20 mouse cellular contexts compared by ENCODE assay signal in the genomic region with DNA sequence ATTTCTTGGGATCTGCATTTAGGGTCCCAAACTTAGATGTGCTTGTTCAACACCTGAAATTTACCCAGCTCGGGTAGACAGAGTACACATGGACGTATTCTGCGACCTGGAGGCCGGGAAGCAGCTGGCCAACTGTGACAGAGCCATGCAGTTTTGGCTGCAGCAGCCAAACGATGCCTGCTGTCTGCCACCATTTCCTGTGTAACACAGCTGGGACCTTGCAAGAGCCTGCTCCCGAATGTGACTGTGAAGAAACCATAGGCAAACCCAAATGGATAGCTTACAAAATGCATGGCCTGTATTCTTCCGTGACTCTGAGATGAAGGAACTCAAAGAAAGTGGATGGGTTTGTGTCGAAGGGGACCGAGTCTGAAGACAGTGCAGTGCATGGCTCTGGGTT. TPM values are rescaled to one million over a fixed set of nuclear protein-coding genes. Genes with fewer than 3 reads are reported as not detected.
DNase-seq lines count a peak whose midpoint lies in the region; ATAC-seq and TF ChIP-seq lines count a peak whose summit lies in the region.
"Had no signal": no experiment of that assay in that cellular context is flagged by ENCODE, and none has a peak within 500 bp of the region (broad histone marks: within the 10 kb centered on the region; RNA-seq: fewer than 3 reads in every experiment).

No protein-coding gene starts in this region.

- no peak overlapping the region for H3K27ac ChIP-seq in embryonic facial prominence, embryonic 14.5 days (replicated peaks; ENCODE audit: low read depth, low read length)
- no peak overlapping the region for H3K27ac ChIP-seq in embryonic facial prominence, embryonic 10.5 days (replicated peaks)
- no peak overlapping the region for H3K27ac ChIP-seq in lung, embryonic 14.5 days (ENCODE audit: low read depth)
- H3K27ac ChIP-seq in thymus, adult 2 months (ENCODE audit: control insufficient read depth, insufficient read depth, low read length): peak overlapping the region; percentile 94
- H3K27ac ChIP-seq: embryonic facial prominence, embryonic 15.5 days; limb, embryonic 13.5 days; liver, embryonic 13.5 days; macrophage; midbrain, embryonic 12.5 days had no signal

- TF ChIP-seq CTCF in lung, embryonic 14.5 days (IDR thresholded peaks at IDR 0.05; ENCODE audit: low read depth): no peak
- no peak for TF ChIP-seq CTCF in thymus, adult 2 months (IDR thresholded peaks at IDR 0.05; ENCODE audit: borderline replicate concordance, control insufficient read depth, extremely low read depth, insufficient read depth, low read length, poor library complexity)

- ATAC-seq in embryonic facial prominence, embryonic 14.5 days (ENCODE audit: low read depth): no peak
- no peak for ATAC-seq in lung, embryonic 14.5 days (ENCODE audit: insufficient read depth)
- ATAC-seq: activated CD4-positive, CD25-positive, alpha-beta regulatory T cell, adult 4 months had no signal

- H3K27me3 ChIP-seq in embryonic facial prominence, embryonic 14.5 days (replicated peaks; ENCODE audit: control insufficient read depth, insufficient read depth, low read length): no peaks in the 10 kb centered on the region
- peaks cover 16% of the 10 kb centered on the region for H3K27me3 ChIP-seq in embryonic facial prominence, embryonic 10.5 days (replicated peaks; ENCODE audit: low read depth, poor library complexity, severe bottlenecking)
- H3K27me3 ChIP-seq in lung, embryonic 14.5 days (ENCODE audit: insufficient read depth, low read length): peaks cover 3% of the 10 kb centered on the region; the same call in 1 of the 2 replicates
- no peaks in the 10 kb centered on the region for H3K27me3 ChIP-seq in thymus, adult 2 months (ENCODE audit: control insufficient read depth, insufficient read depth, low read length)
- H3K27me3 ChIP-seq: embryonic facial prominence, embryonic 15.5 days; liver, embryonic 13.5 days had no signal

- H3K4me3 ChIP-seq in embryonic facial prominence, embryonic 14.5 days (ENCODE audit: low read depth, low read length): no peak overlapping the region
- no peak overlapping the region for H3K4me3 ChIP-seq in embryonic facial prominence, embryonic 10.5 days
- no peak overlapping the region for H3K4me3 ChIP-seq in lung, embryonic 14.5 days (ENCODE audit: low read depth, low read length)
- H3K4me3 ChIP-seq in thymus, adult 2 months (ENCODE audit: control insufficient read depth, insufficient read depth, low read length): no peak overlapping the region
- H3K4me3 ChIP-seq: embryonic facial prominence, embryonic 15.5 days; limb, embryonic 13.5 days; liver, embryonic 13.5 days; midbrain, embryonic 12.5 days had no signal

- 0 out of 2 replicates have a peak overlapping the region, but pooled peaks have one; percentile 5 for H3K9ac ChIP-seq in embryonic facial prominence, embryonic 14.5 days (ENCODE audit: low read depth, low read length)
- no peak overlapping the region for H3K9ac ChIP-seq in lung, embryonic 14.5 days
- H3K9ac ChIP-seq: embryonic facial prominence, embryonic 15.5 days; limb, embryonic 13.5 days; liver, embryonic 13.5 days; midbrain, embryonic 12.5 days had no signal

- 52% methylated on average over 9 of the region's 9 CpGs for WGBS in embryonic facial prominence, embryonic 14.5 days
- WGBS in embryonic facial prominence, embryonic 10.5 days: 68% methylated on average over 9 of the region's 9 CpGs
- WGBS in lung, embryonic 14.5 days: 42% methylated on average over 9 of the region's 9 CpGs
- 19% methylated on average over 9 of the region's 9 CpGs for whole genome bisulfite sequencing in thymus, adult 2 months

- no peak overlapping the region for H3K4me2 ChIP-seq in embryonic facial prominence, embryonic 14.5 days (ENCODE audit: low read depth, low read length)
- H3K4me2 ChIP-seq in lung, embryonic 14.5 days: 0 out of 2 replicates have a peak overlapping the region, but pooled peaks have one; percentile 1
- H3K4me2 ChIP-seq: embryonic facial prominence, embryonic 15.5 days; limb, embryonic 13.5 days; liver, embryonic 13.5 days; midbrain, embryonic 12.5 days had no signal

- no peaks in the 10 kb centered on the region for H3K36me3 ChIP-seq in embryonic facial prominence, embryonic 14.5 days (ENCODE audit: control insufficient read depth, insufficient read depth, low read length)
- no peaks in the 10 kb centered on the region for H3K36me3 ChIP-seq in embryonic facial prominence, embryonic 10.5 days (replicated peaks)
- H3K36me3 ChIP-seq in lung, embryonic 14.5 days (ENCODE audit: insufficient read depth): no peaks in the 10 kb centered on the region
- no peaks in the 10 kb centered on the region for H3K36me3 ChIP-seq in thymus, adult 2 months (ENCODE audit: control insufficient read depth, insufficient read depth, low read length)
- H3K36me3 ChIP-seq: embryonic facial prominence, embryonic 15.5 days; G1E; limb, embryonic 13.5 days; liver, embryonic 13.5 days; midbrain, embryonic 12.5 days had no signal

- TF ChIP-seq POLR2A in thymus, adult 2 months (IDR thresholded peaks at IDR 0.05; ENCODE audit: control insufficient read depth, extremely low read depth, insufficient read depth, low read length, poor library complexity): no peak

- H3K9me3 ChIP-seq in embryonic facial prominence, embryonic 14.5 days (ENCODE audit: control insufficient read depth, low read length): no peaks in the 10 kb centered on the region
- H3K9me3 ChIP-seq in embryonic facial prominence, embryonic 10.5 days: no peaks in the 10 kb centered on the region
- no peaks in the 10 kb centered on the region for H3K9me3 ChIP-seq in lung, embryonic 14.5 days (ENCODE audit: low read depth, low read length)
- H3K9me3 ChIP-seq: embryonic facial prominence, embryonic 15.5 days; limb, embryonic 13.5 days; midbrain, embryonic 12.5 days had no signal

- H3K4me1 ChIP-seq in embryonic facial prominence, embryonic 14.5 days (ENCODE audit: control insufficient read depth, insufficient read depth, low read length): 0 out of 2 replicates have a peak, but pooled peaks cover 3% of the 10 kb centered on the region
- H3K4me1 ChIP-seq in embryonic facial prominence, embryonic 10.5 days: peaks cover 17% of the 10 kb centered on the region
- H3K4me1 ChIP-seq in lung, embryonic 14.5 days (ENCODE audit: insufficient read depth): no peaks in the 10 kb centered on the region
- H3K4me1 ChIP-seq in thymus, adult 2 months (replicated peaks; ENCODE audit: control insufficient read depth, insufficient read depth, low read length): peaks cover 17% of the 10 kb centered on the region
- H3K4me1 ChIP-seq: limb, embryonic 13.5 days had no signal

- no peak for DNase-seq in embryonic facial prominence, embryonic 14.5 days (ENCODE audit: low spot score)
- DNase-seq in embryonic facial prominence, embryonic 10.5 days (ENCODE audit: low spot score): no peak
- DNase-seq in lung, embryonic 14.5 days: peak; percentile 35
- no peak for DNase-seq in lung, adult 18-20 months
- peak; percentile 59 for DNase-seq in thymus, adult 2 months
- DNase-seq in testis, postnatal 10 days (ENCODE audit: low spot score): no peak
- DNase-seq in cerebellum, adult 8-10 months: no peak
- DNase-seq: adrenal gland, postnatal 10 days; cerebellum, postnatal 14 days; heart, postnatal 4 days; kidney, adult 9 months; kidney, postnatal 25 days; liver, embryonic 13.5 days; right cerebral cortex, postnatal 25 days had no signal

RNA-seq across cellular contexts. Expression of a gene that starts 4.2 kb away (rescaled TPM):
- polyA plus RNA-seq in embryonic facial prominence, embryonic 14.5 days (2014; fragmentation: Nextera tagmentation; extraction: Ambion mirVana): 4.3 and 4.6 TPM in 2 replicates
- polyA plus RNA-seq in embryonic facial prominence, embryonic 10.5 days (2016; fragmentation: Nextera tagmentation; extraction: Ambion mirVana): 1.2 TPM in 2 replicates
- 0.92 and 1.6 TPM in 2 replicates for polyA plus RNA-seq in lung, embryonic 14.5 days (2014; fragmentation: Nextera tagmentation; extraction: Ambion mirVana)
- 13.3 and 15.4 TPM in 2 replicates for polyA plus RNA-seq in thymus, adult 2 months (2012; rRNA removed)

RNA-seq across cellular contexts. Expression of a gene that starts 48.1 kb away (rescaled TPM):
- polyA plus RNA-seq in embryonic facial prominence, embryonic 14.5 days (2014; fragmentation: Nextera tagmentation; extraction: Ambion mirVana): 116 and 122 TPM in 2 replicates
- 135 and 137 TPM in 2 replicates for polyA plus RNA-seq in embryonic facial prominence, embryonic 10.5 days (2016; fragmentation: Nextera tagmentation; extraction: Ambion mirVana)
- polyA plus RNA-seq in lung, embryonic 14.5 days (2014; fragmentation: Nextera tagmentation; extraction: Ambion mirVana): 127 and 130 TPM in 2 replicates
- polyA plus RNA-seq in thymus, adult 2 months (2012; rRNA removed): 9.2 and 10.1 TPM in 2 replicates

Comparison
In these comparisons a context has a peak if more than half of its experiments do, and no peak if none do; other contexts are left out.
1. DNase-seq: peak in lung, embryonic 14.5 days (single experiment) and thymus, adult 2 months (single experiment); none in embryonic facial prominence, embryonic 14.5 days (single experiment), embryonic facial prominence, embryonic 10.5 days (single experiment), lung, adult 18-20 months (0 of 2), testis, postnatal 10 days (single experiment) and cerebellum, adult 8-10 months (single experiment).
2. RNA of a gene that starts 48.1 kb away (polyA plus RNA-seq): 135 to 137 TPM in embryonic facial prominence, embryonic 10.5 days, 127 to 130 TPM in lung, embryonic 14.5 days and 116 to 122 TPM in embryonic facial prominence, embryonic 14.5 days; 9.2 to 10.1 TPM in thymus, adult 2 months; every median in the first group is over 10 times any median in the second.